Mouse (Mus musculus) forebrain, embryonic 16.5 days (tissue): Measurements from ENCODE around the gene Blvra. TPM values are rescaled to one million over a fixed set of nuclear protein-coding genes. Genes with fewer than 3 reads are reported as not detected.
A peak's percentile ranks its signal among the peaks of the same experiment; 100 is the strongest.

Experiments
- ATAC-seq: fragments of 200-750 bp; cut with Nextera tagmentation; 2 replicates; pipeline ENCODE4 v1.8.0; 2017; ENCODE audit warnings: mild to moderate bottlenecking, moderate library complexity
- H3K27ac ChIP-seq: fragments of 300-500 bp; sonication (generic); 2 replicates; pipeline ENCODE4 v1.5.1; 2014; ENCODE audit warnings: low read length, control low read depth
- H3K27me3 ChIP-seq: fragments of 300-500 bp; sonication (generic); replicated peaks from 2 replicates; pipeline ENCODE4 v1.6.1; 2014; ENCODE audit warnings: low read length; ENCODE audit not compliant: control insufficient read depth, insufficient read depth
- H3K36me3 ChIP-seq: fragments of 300-500 bp; sonication (generic); 2 replicates; pipeline ENCODE4 v1.6.1; 2014; ENCODE audit not compliant: control insufficient read depth, insufficient read depth
- H3K4me1 ChIP-seq: fragments of 300-500 bp; sonication (generic); replicated peaks from 2 replicates; pipeline ENCODE4 v1.6.1; 2014; ENCODE audit warnings: low read length; ENCODE audit not compliant: control insufficient read depth, insufficient read depth
- H3K4me2 ChIP-seq: fragments of 300-500 bp; sonication (generic); 2 replicates; pipeline ENCODE4 v1.6.1; 2014; ENCODE audit warnings: mild to moderate bottlenecking, low read length, control low read depth
- H3K4me3 ChIP-seq: fragments of 300-500 bp; sonication (generic); replicated peaks from 2 replicates; pipeline ENCODE4 v1.5.1; 2014; ENCODE audit warnings: mild to moderate bottlenecking, low read length, control low read depth
- H3K9ac ChIP-seq: fragments of 300-500 bp; sonication (generic); replicated peaks from 2 replicates; pipeline ENCODE4 v1.6.1; 2014; ENCODE audit warnings: low read depth, low read length, control low read depth
- H3K9me3 ChIP-seq: fragments of 300-500 bp; sonication (generic); 2 replicates; pipeline ENCODE4 v1.6.1; 2016; ENCODE audit warnings: low read length; ENCODE audit not compliant: control insufficient read depth
- WGBS: fragments of 180-500 bp; shearing (Covaris S2); extraction: QIAGEN DNeasy Blood & Tissue Kit; methylation state at CpG from one replicate; pipeline ENCODE4 v1.1.7; 2014; 5-methylcytosine and 5-hydroxymethylcytosine counted together
- polyA plus RNA-seq: library from polyadenylated mRNA; unstranded; fragments of >200 nt; fragmentation: Nextera tagmentation; extraction: Ambion mirVana; gene quantifications from 2 replicates; pipeline ENCODE4 v1.2.1, GENCODE M21; 2015

Gene Blvra
- 30.6 and 31.0 TPM in 2 replicates for polyA plus RNA-seq

GRCm38 (mm10) chr2:127070435-127070841, at the start of gene Blvra:
TSS of gene Blvra (plus strand) at chr2:127070665.
- ATAC-seq = peak; percentile 100
- Histone ChIP-seq H3K27me3 (no peaks in the 10 kb centered on the region), H3K9me3 (no peaks in the 10 kb centered on the region), H3K9ac (peak within 1 kb of the TSS; percentile 77), H3K4me1 (peaks cover 13% of the 10 kb centered on the region), H3K4me3 (peak within 1 kb of the TSS; percentile 78), H3K36me3 (peaks cover 9% of the 10 kb centered on the region; the same call in 1 of the 2 replicates), H3K4me2 (peak within 1 kb of the TSS; percentile 84), H3K27ac (0 out of 2 replicates have a peak within 1 kb of the TSS, but pooled peaks have one; percentile 17)
- under 1% methylated on average over 29 of the region's 32 CpGs for WGBS

GRCm38 (mm10) chr2:127035006-127035605, 35.4 kb upstream of the Blvra start:
- Histone ChIP-seq H3K4me1 (no peaks in the 10 kb centered on the region), H3K36me3 (peaks cover 20% of the 10 kb centered on the region), H3K27ac (no peak overlapping the region), H3K4me2 (no peak overlapping the region), H3K4me3 (no peak overlapping the region), H3K27me3 (no peaks in the 10 kb centered on the region), H3K9me3 (no peaks in the 10 kb centered on the region), H3K9ac (no peak overlapping the region)
- 96% methylated on average over 9 of the region's 9 CpGs for WGBS
- no peak for ATAC-seq

- Histone ChIP-seq H3K36me3 (peaks cover 16% of the 10 kb centered on the region), H3K9me3 (no peaks in the 10 kb centered on the region), H3K9ac (no peak overlapping the region), H3K27me3 (no peaks in the 10 kb centered on the region), H3K4me1 (no peaks in the 10 kb centered on the region), H3K4me3 (no peak overlapping the region), H3K27ac (no peak overlapping the region), H3K4me2 (no peak overlapping the region)
- no peak for ATAC-seq
- WGBS = 95% methylated on average over 4 of the region's 4 CpGs
Observed at GRCm38 (mm10) chr2:127037299-127037698, 33.2 kb upstream of the Blvra start.

- no peaks in the 10 kb centered on the region for H3K4me1 ChIP-seq
- no peaks in the 10 kb centered on the region for H3K9me3 ChIP-seq
- H3K36me3 ChIP-seq = peaks cover 29% of the 10 kb centered on the region
- no peak overlapping the region for H3K4me2 ChIP-seq
- 94% methylated on average over 9 of the region's 9 CpGs for WGBS
- no peak overlapping the region for H3K9ac ChIP-seq
- no peak overlapping the region for H3K4me3 ChIP-seq
- no peak overlapping the region for H3K27ac ChIP-seq
- ATAC-seq = no peak
- H3K27me3 ChIP-seq = no peaks in the 10 kb centered on the region
Observed at GRCm38 (mm10) chr2:127061471-127061870, 9.0 kb upstream of the Blvra start.

- H3K4me3 ChIP-seq = no peak overlapping the region
- no peak overlapping the region for H3K27ac ChIP-seq
- H3K9ac ChIP-seq = no peak overlapping the region
- no peaks in the 10 kb centered on the region for H3K27me3 ChIP-seq
- ATAC-seq = no peak
- no peak overlapping the region for H3K4me2 ChIP-seq
- H3K4me1 ChIP-seq = peaks cover 13% of the 10 kb centered on the region
- peaks cover 9% of the 10 kb centered on the region; the same call in 1 of the 2 replicates for H3K36me3 ChIP-seq
- WGBS = 76% methylated on average over 7 of the region's 7 CpGs
- H3K9me3 ChIP-seq = no peaks in the 10 kb centered on the region
Observed at GRCm38 (mm10) chr2:127068806-127069205, 1.7 kb upstream of the Blvra start.

- Histone ChIP-seq H3K27ac (0 out of 2 replicates have a peak overlapping the region, but pooled peaks have one; percentile 0), H3K9ac (peak overlapping the region; percentile 12; the same call in 1 of the 2 replicates), H3K4me3 (peak overlapping the region; percentile 78), H3K4me1 (peaks cover 13% of the 10 kb centered on the region), H3K27me3 (no peaks in the 10 kb centered on the region), H3K4me2 (peak overlapping the region; percentile 84), H3K9me3 (no peaks in the 10 kb centered on the region), H3K36me3 (peaks cover 9% of the 10 kb centered on the region; the same call in 1 of the 2 replicates)
- WGBS = 16% methylated on average over 11 of the region's 11 CpGs
- no peak for ATAC-seq
Observed at GRCm38 (mm10) chr2:127069781-127070434, 557 bp upstream of the Blvra start.

GRCm38 (mm10) chr2:127070879-127071278, 414 bp downstream of the Blvra start:
- 0 out of 2 replicates have a peak overlapping the region, but pooled peaks have one; percentile 17 for H3K27ac ChIP-seq
- ATAC-seq = peak; percentile 41
- no peaks in the 10 kb centered on the region for H3K27me3 ChIP-seq

GRCm38 (mm10) chr2:127074116-127074515, 3.7 kb downstream of the Blvra start:
- no peaks in the 10 kb centered on the region for H3K36me3 ChIP-seq
- H3K9ac ChIP-seq = no peak overlapping the region
- H3K27me3 ChIP-seq = no peaks in the 10 kb centered on the region
- ATAC-seq = no peak
- WGBS = 91% methylated on average over 2 of the region's 2 CpGs
- no peak overlapping the region for H3K4me3 ChIP-seq
- H3K4me2 ChIP-seq = no peak overlapping the region
- H3K27ac ChIP-seq = no peak overlapping the region
- no peaks in the 10 kb centered on the region for H3K9me3 ChIP-seq
- H3K4me1 ChIP-seq = peaks cover 13% of the 10 kb centered on the region

More at GRCm38 (mm10) chr2:127070879-127071278, 414 bp downstream of the Blvra start:
- H3K36me3 ChIP-seq = peaks cover 9% of the 10 kb centered on the region; the same call in 1 of the 2 replicates
- H3K4me3 ChIP-seq = peak overlapping the region; percentile 78
- peak overlapping the region; percentile 77 for H3K9ac ChIP-seq
- peak overlapping the region; percentile 84 for H3K4me2 ChIP-seq
- no peaks in the 10 kb centered on the region for H3K9me3 ChIP-seq
- peaks cover 13% of the 10 kb centered on the region for H3K4me1 ChIP-seq
- 17% methylated on average over 7 of the region's 9 CpGs for WGBS

GRCm38 (mm10) chr2:127077611-127078010, 7.1 kb downstream of the Blvra start:
- H3K27ac ChIP-seq = no peak overlapping the region
- H3K9me3 ChIP-seq = no peaks in the 10 kb centered on the region
- H3K4me1 ChIP-seq = no peaks in the 10 kb centered on the region
- 78% methylated on average over 9 of the region's 9 CpGs for WGBS
- no peak overlapping the region for H3K9ac ChIP-seq
- no peak overlapping the region for H3K4me3 ChIP-seq
- no peaks in the 10 kb centered on the region for H3K27me3 ChIP-seq
- no peak for ATAC-seq
- H3K36me3 ChIP-seq = no peaks in the 10 kb centered on the region
- H3K4me2 ChIP-seq = no peak overlapping the region
